Mouse (Mus musculus): ENCODE data around the gene Pyy. TPM values are rescaled to one million over a fixed set of nuclear protein-coding genes. Genes with fewer than 3 reads are reported as not detected.

Gene Pyy
- polyA plus RNA-seq, 1 experiment from 2014 or later: not detected

- no peaks in the 10 kb centered on the region for H3K36me3 ChIP-seq (ENCODE audit: control insufficient read depth, insufficient read depth)
- WGBS: 13% methylated on average over 17 of the region's 17 CpGs
- H3K27me3 ChIP-seq (ENCODE audit: control insufficient read depth, insufficient read depth, low read length): peaks cover 51% of the 10 kb centered on the region
- H3K9ac ChIP-seq (ENCODE audit: low read length): no peak overlapping the region
- no peak overlapping the region for H3K4me2 ChIP-seq (ENCODE audit: low read depth, low read length)
- H3K4me3 ChIP-seq (ENCODE audit: low read length): no peak overlapping the region
- no peaks in the 10 kb centered on the region for H3K9me3 ChIP-seq (replicated peaks; ENCODE audit: control insufficient read depth, low read length)
- no peak overlapping the region for H3K27ac ChIP-seq (ENCODE audit: low read length)
- ATAC-seq (replicated peaks; ENCODE audit: extremely low read depth, insufficient read depth, low FRiP score): peak; percentile 60; the same call in 1 of the 2 replicates
- peaks cover 4% of the 10 kb centered on the region; the same call in 1 of the 2 replicates for H3K4me1 ChIP-seq (ENCODE audit: control insufficient read depth, insufficient read depth, low read length)
Observed at GRCm38 (mm10) chr11:102102485-102103258, 5.0 kb downstream of the Pyy start.

GRCm38 (mm10) chr11:102101219-102101618 is 6.4 kb downstream of the Pyy start, which contains the start of gene Ppy:
TSS of gene Ppy (minus strand) at chr11:102101319.
- H3K4me1 ChIP-seq (ENCODE audit: control insufficient read depth, insufficient read depth, low read length): peaks cover 9% of the 10 kb centered on the region
- 79% methylated on average over 4 of the region's 4 CpGs for WGBS
- peaks cover 37% of the 10 kb centered on the region for H3K27me3 ChIP-seq (ENCODE audit: control insufficient read depth, insufficient read depth, low read length)
- H3K9ac ChIP-seq (ENCODE audit: low read length): no peak within 1 kb of the TSS
- ATAC-seq (replicated peaks; ENCODE audit: extremely low read depth, insufficient read depth, low FRiP score): no peak
- H3K4me2 ChIP-seq (ENCODE audit: low read depth, low read length): no peak within 1 kb of the TSS
- H3K4me3 ChIP-seq (ENCODE audit: low read length): no peak within 1 kb of the TSS
- no peak within 1 kb of the TSS for H3K27ac ChIP-seq (ENCODE audit: low read length)
- H3K36me3 ChIP-seq (ENCODE audit: control insufficient read depth, insufficient read depth): no peaks in the 10 kb centered on the region
- H3K9me3 ChIP-seq (replicated peaks; ENCODE audit: control insufficient read depth, low read length): no peaks in the 10 kb centered on the region

GRCm38 (mm10) chr11:102096887-102097391 is 10.7 kb downstream of the Pyy start:
- Histone ChIP-seq H3K4me3 (ENCODE audit: low read length) (peak overlapping the region; percentile 34), H3K4me2 (ENCODE audit: low read depth, low read length) (peak overlapping the region; percentile 64), H3K27ac (ENCODE audit: low read length) (no peak overlapping the region), H3K9me3 (replicated peaks; ENCODE audit: control insufficient read depth, low read length) (no peaks in the 10 kb centered on the region), H3K4me1 (ENCODE audit: control insufficient read depth, insufficient read depth, low read length) (peaks cover 5% of the 10 kb centered on the region), H3K36me3 (ENCODE audit: control insufficient read depth, insufficient read depth) (no peaks in the 10 kb centered on the region), H3K27me3 (ENCODE audit: control insufficient read depth, insufficient read depth, low read length) (peaks cover 13% of the 10 kb centered on the region), H3K9ac (ENCODE audit: low read length) (peak overlapping the region; percentile 42)
- peak; percentile 92 for ATAC-seq (replicated peaks; ENCODE audit: extremely low read depth, insufficient read depth, low FRiP score)
- WGBS: 5% methylated on average over 18 of the region's 18 CpGs

- ATAC-seq (replicated peaks; ENCODE audit: extremely low read depth, insufficient read depth, low FRiP score): no peak
- Histone ChIP-seq H3K9me3 (replicated peaks; ENCODE audit: control insufficient read depth, low read length) (no peaks in the 10 kb centered on the region), H3K27ac (ENCODE audit: low read length) (no peak overlapping the region), H3K9ac (ENCODE audit: low read length) (no peak overlapping the region), H3K27me3 (ENCODE audit: control insufficient read depth, insufficient read depth, low read length) (peaks cover 12% of the 10 kb centered on the region), H3K36me3 (ENCODE audit: control insufficient read depth, insufficient read depth) (no peaks in the 10 kb centered on the region), H3K4me3 (ENCODE audit: low read length) (peak overlapping the region; percentile 34; the same call in 1 of the 2 replicates), H3K4me2 (ENCODE audit: low read depth, low read length) (peak overlapping the region; percentile 64), H3K4me1 (ENCODE audit: control insufficient read depth, insufficient read depth, low read length) (peaks cover 5% of the 10 kb centered on the region)
- 52% methylated on average over 5 of the region's 5 CpGs for WGBS
Observed at GRCm38 (mm10) chr11:102096446-102096845, 11.2 kb downstream of the Pyy start.

DNA sequence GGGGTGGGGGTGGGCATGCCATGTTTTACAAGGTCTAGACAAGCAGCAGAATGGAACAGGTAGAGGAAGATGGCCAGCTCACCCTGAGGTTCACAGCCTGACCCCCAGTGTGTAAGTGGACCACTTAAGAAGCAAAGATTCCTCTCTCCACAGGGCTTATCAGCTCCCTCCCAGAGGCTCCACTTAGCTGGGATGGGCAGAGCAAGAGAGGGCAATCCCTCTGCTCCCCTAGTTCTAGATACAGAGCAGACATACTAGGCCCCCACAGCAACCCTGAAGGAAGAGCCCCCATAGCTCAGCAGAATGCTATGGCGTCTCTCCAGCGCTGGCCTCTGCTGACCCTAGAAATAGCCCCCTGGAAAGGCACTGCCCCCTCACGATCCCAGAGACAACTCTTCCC is 12.0 kb downstream of the Pyy start:
- Histone ChIP-seq H3K27ac (ENCODE audit: low read length) (no peak overlapping the region), H3K27me3 (ENCODE audit: control insufficient read depth, insufficient read depth, low read length) (peaks cover 6% of the 10 kb centered on the region), H3K4me1 (ENCODE audit: control insufficient read depth, insufficient read depth, low read length) (peaks cover 5% of the 10 kb centered on the region), H3K36me3 (ENCODE audit: control insufficient read depth, insufficient read depth) (no peaks in the 10 kb centered on the region), H3K9ac (ENCODE audit: low read length) (no peak overlapping the region), H3K9me3 (replicated peaks; ENCODE audit: control insufficient read depth, low read length) (no peaks in the 10 kb centered on the region), H3K4me2 (ENCODE audit: low read depth, low read length) (no peak overlapping the region), H3K4me3 (ENCODE audit: low read length) (no peak overlapping the region)
- ATAC-seq (replicated peaks; ENCODE audit: extremely low read depth, insufficient read depth, low FRiP score): no peak
- 75% methylated on average over 3 of the region's 3 CpGs for WGBS

DNA sequence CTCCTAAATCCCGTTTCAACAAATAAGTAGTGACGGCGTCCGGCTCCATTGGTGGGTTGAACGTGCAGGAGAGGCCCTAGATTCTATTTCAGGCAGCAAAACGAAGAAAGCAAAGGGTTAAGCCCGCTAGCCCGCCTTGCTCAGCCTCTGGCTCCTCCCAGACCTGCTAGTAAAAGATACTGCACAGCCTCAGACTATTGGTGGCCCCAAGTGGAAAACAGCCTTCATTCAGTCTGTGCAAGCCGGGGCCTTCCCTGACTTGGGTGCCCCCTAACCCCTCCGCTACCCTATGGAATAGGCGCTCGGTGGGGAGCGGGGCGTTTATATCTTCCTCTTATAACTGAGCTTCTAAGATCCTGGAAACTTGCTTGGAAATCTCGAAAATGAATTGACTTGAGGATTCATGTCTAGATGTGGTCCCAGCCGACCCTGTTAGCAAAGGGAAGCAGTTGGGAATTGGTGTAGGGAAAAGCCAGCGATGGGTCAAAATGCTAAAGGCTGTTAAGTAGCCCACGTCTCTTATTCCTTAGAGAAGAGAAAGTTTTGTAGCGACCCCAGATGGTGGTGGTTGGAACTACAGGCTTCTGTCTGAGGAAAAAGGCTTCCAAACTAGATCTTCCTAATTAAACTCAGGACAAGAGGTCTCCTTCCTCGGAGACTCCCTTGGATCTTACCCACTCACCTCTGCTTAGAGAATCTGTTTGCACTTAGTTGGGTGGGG is 18.4 kb downstream of the Pyy start:
- Histone ChIP-seq H3K4me1 (ENCODE audit: control insufficient read depth, insufficient read depth, low read length) (peaks cover 13% of the 10 kb centered on the region), H3K9ac (ENCODE audit: low read length) (peak overlapping the region; percentile 76), H3K4me2 (ENCODE audit: low read depth, low read length) (peak overlapping the region; percentile 98), H3K36me3 (ENCODE audit: control insufficient read depth, insufficient read depth) (no peaks in the 10 kb centered on the region), H3K27ac (ENCODE audit: low read length) (peak overlapping the region; percentile 77), H3K4me3 (ENCODE audit: low read length) (peak overlapping the region; percentile 71), H3K9me3 (replicated peaks; ENCODE audit: control insufficient read depth, low read length) (no peaks in the 10 kb centered on the region), H3K27me3 (ENCODE audit: control insufficient read depth, insufficient read depth, low read length) (peaks cover 3% of the 10 kb centered on the region; the same call in 1 of the 2 replicates)
- under 1% methylated on average over 20 of the region's 20 CpGs for WGBS
- ATAC-seq (replicated peaks; ENCODE audit: extremely low read depth, insufficient read depth, low FRiP score): peak; percentile 61

DNA sequence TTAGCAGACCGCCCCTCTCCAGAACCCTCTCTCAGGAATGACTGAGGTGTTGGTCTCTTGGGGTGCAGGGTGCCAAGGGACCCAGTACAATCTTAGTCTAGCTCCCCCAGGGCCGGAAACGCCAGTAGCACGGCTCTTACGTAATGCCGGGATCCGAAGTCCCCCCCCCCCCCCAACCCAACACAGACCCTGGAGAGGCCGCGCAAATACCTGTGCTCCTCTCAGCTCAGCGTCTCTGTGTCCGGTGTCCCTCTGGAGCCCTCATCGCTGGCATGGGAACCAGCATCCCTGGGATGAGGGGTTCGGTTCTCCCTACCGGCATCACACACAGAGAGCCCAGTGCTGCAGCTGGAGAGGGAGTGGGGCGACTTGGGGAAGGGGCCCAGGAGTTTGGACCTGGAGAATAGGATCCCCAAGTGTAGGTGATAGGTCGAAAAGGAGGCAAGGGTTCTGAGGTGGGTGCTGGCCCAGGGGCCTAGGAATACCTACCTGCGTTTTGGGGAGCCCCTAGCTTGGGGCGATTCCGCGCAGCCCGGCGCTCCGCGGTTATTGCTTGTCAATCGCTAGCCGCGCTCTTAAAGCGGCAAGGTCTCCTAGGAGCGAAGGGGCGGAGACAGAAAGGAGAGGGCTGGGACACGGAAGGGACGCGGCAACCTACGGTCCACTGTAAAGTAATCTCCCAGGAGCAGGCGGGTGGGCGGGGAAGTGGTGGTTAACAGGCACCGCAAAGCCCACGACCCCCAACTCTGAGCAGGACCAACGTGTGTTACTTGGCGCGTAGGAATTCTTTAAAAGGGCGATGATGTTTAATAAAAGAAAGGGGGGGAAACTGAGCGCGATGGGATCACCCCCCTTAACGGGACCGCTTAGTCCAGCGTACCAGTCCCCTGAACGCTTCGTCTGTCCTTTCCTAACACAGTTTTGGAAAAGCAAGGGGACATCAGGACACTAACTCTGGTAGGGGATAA is 19.4 kb downstream of the Pyy start, which contains the start of gene Mpp2:
Gene Mpp2, minus strand, starts transcription at position 585 of the 968 bp plus-strand sequence.
- peak; percentile 72 for ATAC-seq (replicated peaks; ENCODE audit: extremely low read depth, insufficient read depth, low FRiP score)
- Histone ChIP-seq H3K27me3 (ENCODE audit: control insufficient read depth, insufficient read depth, low read length) (peaks cover 3% of the 10 kb centered on the region; the same call in 1 of the 2 replicates), H3K4me1 (ENCODE audit: control insufficient read depth, insufficient read depth, low read length) (peaks cover 13% of the 10 kb centered on the region), H3K4me2 (ENCODE audit: low read depth, low read length) (peak within 1 kb of the TSS; percentile 98), H3K27ac (ENCODE audit: low read length) (peak within 1 kb of the TSS; percentile 79), H3K4me3 (ENCODE audit: low read length) (peak within 1 kb of the TSS; percentile 71), H3K9me3 (replicated peaks; ENCODE audit: control insufficient read depth, low read length) (no peaks in the 10 kb centered on the region), H3K36me3 (ENCODE audit: control insufficient read depth, insufficient read depth) (no peaks in the 10 kb centered on the region), H3K9ac (ENCODE audit: low read length) (peak within 1 kb of the TSS; percentile 76)
- under 1% methylated on average over 49 of the region's 49 CpGs for WGBS

DNA sequence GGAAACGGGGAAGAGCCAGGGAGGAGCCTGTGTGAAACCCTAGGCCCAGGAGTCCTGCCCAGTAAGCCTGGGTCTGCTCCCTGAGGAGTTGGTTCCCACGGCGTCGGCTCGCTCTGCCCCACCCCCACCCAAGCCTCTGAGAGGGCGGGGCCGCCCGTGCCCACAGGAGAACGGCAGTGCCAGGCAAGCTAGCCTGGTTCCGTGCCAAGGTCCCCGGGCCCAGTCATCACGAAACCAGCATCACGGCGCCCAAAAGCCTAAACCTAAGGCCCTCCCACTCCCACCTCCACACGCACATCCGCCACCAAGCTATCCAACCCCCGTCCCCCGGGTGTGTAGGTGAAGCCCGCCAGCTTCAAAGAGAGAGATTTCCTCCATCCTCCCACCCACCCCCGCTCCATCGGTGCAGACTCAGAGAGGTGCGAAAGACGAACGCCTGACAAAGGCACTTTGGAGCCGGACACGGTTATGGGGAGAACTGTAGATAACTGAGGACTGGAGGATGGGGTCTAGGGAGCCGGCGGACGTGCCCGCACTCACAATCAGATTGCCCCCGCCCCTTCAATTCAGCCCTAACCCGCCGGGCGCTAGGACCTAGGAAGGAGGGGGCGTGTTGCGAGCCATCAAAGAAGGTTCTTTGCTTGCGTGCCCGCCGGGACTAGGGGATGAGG is 20.4 kb downstream of the Pyy start:
- H3K4me2 ChIP-seq (ENCODE audit: low read depth, low read length): peak overlapping the region; percentile 98
- 0% methylated on average over 39 of the region's 39 CpGs for WGBS

More for the DNA sequence above, 20.4 kb downstream of the Pyy start:
- H3K4me1 ChIP-seq (ENCODE audit: control insufficient read depth, insufficient read depth, low read length): peaks cover 20% of the 10 kb centered on the region
- peak overlapping the region; percentile 79 for H3K27ac ChIP-seq (ENCODE audit: low read length)
- peak overlapping the region; percentile 76 for H3K9ac ChIP-seq (ENCODE audit: low read length)
- H3K9me3 ChIP-seq (replicated peaks; ENCODE audit: control insufficient read depth, low read length): no peaks in the 10 kb centered on the region
- H3K27me3 ChIP-seq (ENCODE audit: control insufficient read depth, insufficient read depth, low read length): peaks cover 3% of the 10 kb centered on the region; the same call in 1 of the 2 replicates
- no peaks in the 10 kb centered on the region for H3K36me3 ChIP-seq (ENCODE audit: control insufficient read depth, insufficient read depth)
- peak; percentile 61 for ATAC-seq (replicated peaks; ENCODE audit: extremely low read depth, insufficient read depth, low FRiP score)
- peak overlapping the region; percentile 71 for H3K4me3 ChIP-seq (ENCODE audit: low read length)
